Mouse (Mus musculus) T-helper 17 cell (primary cell): ENCODE data around the gene Flrt1.

Experiments
- in situ Hi-C, 2 experiments: fragments of 300-600 bp; cut with MboI, MseI; formaldehyde crosslinking; loops; 1 replicate in 1 of 2; 2 replicates in 1 of 2; pipeline ENCODE4 v1.15.1; 2025; ENCODE audit warnings: high pct_unique_total_duplicates in 2 of 2

The Flrt1 gene

DNA sequence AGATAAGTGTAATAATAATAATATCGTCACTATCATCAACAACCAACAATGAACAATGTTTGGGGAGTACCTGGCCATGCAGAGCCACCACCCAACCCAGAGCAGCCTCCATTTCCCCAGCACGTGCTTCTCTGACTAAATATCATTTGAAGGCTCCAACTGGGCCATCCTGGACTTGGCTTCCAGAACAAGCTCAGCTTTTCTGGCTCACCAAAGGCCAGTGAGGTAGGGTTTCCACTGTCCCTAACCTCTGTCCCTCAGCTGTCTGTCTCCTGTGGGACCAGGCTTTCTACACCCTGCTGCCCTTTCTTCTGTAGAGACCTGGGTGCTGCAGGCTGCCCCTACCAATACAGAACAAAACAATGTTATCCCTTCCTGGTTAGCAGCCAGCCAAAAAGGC lies 1.0 kb upstream of the Flrt1 start:
- in situ Hi-C loops, result loop anchor here in 1 of 2 experiments (5.0 kb wide), 1 partner anchor 924 kb away; the partner anchor contains the start of gene Majin

DNA sequence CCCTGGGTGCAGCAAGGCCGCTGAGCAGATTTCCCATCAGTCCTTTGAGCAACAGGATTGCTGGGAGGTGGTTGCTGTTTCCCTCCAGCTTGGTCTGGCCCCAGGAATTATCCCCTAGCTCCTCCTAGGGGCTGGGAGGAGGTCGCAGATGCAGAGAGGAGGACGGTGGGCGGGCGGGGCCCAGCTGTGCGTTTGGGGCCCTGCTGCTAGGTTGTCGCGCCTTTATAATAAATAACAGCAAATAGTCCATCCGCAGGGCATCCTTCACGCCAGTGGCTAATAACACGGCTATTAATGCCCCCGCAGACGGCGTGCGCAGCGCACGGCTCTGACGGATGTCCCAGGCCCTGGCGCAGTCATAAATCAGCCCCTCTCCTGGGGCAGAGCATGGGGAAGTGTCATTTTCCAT lies 1.5 kb downstream of the Flrt1 start:
- in situ Hi-C loops, result no loop called here

DNA sequence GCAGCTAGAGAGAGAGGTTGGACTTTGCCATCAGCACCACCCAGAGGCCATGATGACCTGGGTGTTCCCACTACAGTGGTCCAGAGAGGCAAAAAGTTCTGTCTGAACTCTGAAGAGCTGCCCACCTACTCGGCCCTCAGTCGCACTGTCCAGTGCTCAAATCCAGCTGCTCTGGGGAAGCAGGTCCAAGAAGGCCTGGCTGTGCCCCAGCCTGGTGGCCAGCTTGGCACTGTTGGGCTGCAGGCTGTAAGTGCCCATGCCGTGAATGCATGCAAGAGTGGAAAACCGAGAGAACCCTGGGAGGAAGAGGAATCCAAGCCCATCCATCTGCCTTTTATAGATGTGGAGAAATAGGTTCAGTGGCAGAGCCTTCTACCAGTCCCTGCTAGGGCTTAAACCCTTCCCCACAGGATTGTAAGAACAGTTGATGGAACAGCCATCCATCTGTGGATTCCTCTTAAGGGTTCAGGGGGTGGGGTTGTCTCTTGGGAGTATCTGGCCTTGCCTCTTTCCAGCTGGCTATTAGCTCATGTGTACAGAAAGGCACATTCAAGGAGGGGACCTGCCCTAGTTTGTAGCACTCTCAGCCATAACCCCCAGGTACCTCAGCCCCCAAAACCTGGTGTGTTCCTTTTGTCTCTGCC lies 2.1 kb downstream of the Flrt1 start:
- in situ Hi-C loops, result no loop called here

DNA sequence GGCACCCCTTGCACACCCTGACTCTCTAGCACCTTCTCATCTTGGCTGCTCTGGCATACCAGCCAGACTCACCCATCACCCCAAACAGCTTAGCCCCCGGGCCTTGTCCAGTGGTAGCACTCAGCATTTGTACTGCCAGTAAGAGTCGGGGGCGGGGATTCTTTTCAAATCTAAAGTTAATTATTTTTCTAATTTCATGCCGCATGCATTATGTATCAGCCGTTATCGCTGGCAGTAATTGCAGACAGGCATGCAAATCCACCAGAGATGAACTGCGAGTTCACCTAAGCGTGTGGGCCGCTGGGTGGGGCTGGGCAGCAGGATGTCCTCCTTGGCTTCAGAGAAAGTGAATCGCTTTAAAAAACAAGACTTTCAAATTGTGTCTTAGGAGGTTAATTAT lies 3.5 kb downstream of the Flrt1 start:
- in situ Hi-C loops, result no loop called here

DNA sequence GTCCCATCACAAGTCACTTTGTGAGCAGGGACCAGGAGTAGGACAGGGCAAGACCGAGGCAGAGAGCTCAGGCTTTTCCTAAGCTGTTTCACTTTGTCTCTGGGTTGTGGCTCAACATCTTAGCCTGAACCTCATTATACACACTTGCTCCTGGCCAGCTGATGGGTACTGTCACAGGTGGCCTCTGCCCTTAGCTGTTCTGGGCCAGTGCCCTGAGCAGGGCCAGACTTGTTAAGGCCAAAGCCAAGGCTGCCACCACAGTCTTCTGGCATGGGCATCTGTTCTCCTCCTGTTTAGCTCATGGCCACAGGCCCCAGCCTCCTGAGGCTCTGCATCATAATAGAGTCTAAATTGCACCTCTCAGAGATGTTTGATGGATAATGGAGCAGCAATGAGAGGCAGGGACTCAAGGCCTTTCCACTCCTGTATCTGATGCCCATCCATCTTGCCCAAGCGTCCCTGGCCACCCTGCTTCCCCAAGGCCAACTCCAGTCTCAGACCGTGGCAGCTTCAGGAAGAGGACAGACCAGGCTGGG lies 5.8 kb downstream of the Flrt1 start:
- in situ Hi-C loops, result loop anchor here in 1 of 2 experiments (25.0 kb wide), 1 partner anchor 412 kb away; no protein-coding TSS in a partner anchor

DNA sequence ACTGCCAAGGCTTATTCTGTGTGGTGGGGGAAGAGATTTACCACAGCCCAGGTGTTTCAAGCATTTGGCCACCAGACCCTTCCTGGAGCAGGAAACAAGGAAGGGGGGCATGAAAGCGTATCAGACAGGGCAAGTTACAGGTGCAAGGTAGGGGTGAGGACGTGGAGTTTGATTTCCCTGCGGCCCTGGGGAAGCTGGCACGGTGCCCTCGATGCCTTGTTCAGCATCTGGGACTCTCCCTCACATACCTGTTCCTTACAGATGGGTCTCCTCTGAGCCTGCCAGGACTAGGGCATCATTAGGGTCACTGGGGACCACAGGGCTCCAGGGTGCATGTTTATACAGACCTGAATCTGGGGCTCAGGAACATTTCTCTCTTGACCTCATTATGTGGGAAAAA lies 12.8 kb downstream of the Flrt1 start:
- in situ Hi-C loops, result loop anchor here in 1 of 2 experiments (25.0 kb wide), 1 partner anchor 405 kb away; no protein-coding TSS in a partner anchor

DNA sequence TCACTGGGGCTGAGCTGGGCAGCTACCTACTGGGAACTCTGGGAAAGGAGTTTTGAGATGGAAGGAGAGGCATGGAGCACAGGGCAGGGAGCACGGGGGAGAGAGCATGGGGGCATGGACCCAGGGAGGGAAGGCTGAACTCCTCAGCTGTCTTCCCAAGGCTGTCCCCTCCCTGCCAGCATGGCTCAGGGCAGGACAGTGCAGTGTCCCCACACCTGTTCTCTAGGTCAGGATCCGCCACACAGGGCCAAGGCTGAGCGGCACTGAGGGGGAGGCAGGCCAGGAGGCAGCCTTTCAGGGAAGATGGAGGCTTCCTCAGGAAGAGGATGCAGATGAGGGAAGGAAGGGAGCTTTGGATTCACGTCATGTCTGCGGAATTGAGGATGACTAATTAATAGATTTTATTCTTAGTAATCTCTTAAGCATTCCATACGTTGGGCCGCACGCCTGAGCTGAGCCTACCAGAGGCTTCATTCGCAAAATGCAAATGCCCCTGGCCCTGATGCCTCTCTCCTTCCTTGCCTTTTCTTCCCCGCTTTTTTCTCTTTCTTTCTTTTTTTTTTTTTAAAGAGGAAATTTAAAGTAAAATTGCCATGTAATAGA lies 14.0 kb downstream of the Flrt1 start:
- in situ Hi-C loops, result loop anchor here in 1 of 2 experiments (25.0 kb wide), 1 partner anchor 404 kb away; no protein-coding TSS in a partner anchor

DNA sequence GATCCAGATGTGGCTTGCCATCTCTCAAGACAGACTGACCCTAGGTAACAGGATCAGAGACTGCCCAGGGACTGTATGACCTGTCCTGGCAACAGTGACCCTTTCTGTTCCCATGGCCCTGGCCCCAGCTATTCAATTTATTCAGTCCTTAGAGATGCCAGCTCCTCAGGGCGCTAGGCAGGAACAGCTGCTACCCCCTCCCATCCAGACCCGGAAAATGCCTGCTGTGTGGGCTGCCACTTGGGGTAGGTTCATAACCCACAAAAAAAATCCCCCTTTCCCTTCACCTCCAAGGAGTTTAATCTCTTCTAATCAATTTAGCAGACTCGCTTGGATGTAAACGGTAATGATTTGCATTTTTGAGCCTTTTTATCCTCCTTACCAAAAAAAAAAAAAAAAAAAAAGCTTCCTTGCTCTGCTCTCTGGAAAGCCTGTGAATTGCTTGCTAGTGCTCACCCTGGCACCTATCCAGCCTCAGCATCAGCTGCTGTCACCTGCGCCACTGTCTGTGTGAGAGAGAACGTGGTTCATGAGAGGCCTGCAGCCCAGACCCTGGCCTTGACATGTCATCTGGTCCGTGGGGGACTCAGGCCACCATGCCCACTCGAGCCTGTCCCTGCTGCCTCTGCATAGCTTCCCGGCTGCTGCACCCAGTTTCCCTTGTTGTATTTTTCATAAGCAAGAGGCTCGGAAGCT lies 15.0 kb downstream of the Flrt1 start:
- in situ Hi-C loops, result loop anchor here in 1 of 2 experiments (25.0 kb wide), 1 partner anchor 403 kb away; no protein-coding TSS in a partner anchor

DNA sequence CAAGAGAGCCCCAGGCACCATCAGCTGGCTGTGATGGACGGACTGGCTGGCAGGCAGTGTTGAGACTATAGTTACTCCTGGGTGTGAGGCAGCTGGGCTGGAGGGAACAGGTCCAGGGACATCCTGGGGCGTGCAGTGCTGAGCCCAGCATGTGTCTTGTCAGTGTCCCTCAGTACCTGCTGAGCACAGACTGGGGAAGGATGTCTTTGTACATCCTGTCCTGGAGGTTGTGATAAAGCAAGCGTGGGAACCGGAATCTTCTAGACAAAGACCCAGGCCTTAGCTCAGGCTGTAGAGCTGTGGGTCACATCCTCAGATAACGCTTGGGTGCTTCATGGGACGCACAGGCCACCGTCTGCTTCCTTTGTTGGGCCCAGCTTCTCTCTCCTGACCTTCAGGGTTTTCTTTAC lies 15.7 kb downstream of the Flrt1 start:
- in situ Hi-C loops, result loop anchor here (5.0 to 25.0 kb wide), 3 partner anchors 42 to 515 kb away; partner anchors contain the start of gene Lgals12 (in 1 of the 2)

DNA sequence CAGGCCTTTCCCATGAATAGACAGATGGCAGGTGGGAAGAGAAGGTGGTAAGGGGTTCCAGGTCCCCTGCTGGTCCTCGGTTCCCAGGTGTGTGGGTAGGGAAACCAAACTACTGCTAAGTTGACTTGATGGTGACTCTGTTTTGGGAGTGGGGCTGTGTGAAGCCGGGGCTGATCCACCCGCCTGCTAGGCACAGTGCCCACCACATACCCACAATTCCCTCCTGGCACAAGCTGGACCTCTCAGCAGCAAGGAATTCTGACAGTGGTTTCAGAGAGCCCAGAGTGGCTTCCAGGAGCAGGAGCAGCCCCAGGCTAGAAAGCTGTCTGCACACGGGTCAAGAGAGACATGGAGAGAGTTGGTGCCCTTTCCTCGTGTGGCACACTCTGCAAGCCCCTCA lies 16.5 kb downstream of the Flrt1 start:
- in situ Hi-C loops, result loop anchor here (5.0 to 25.0 kb wide), 3 partner anchors 43 to 516 kb away; partner anchors contain the start of gene Lgals12 (in 1 of the 2)

DNA sequence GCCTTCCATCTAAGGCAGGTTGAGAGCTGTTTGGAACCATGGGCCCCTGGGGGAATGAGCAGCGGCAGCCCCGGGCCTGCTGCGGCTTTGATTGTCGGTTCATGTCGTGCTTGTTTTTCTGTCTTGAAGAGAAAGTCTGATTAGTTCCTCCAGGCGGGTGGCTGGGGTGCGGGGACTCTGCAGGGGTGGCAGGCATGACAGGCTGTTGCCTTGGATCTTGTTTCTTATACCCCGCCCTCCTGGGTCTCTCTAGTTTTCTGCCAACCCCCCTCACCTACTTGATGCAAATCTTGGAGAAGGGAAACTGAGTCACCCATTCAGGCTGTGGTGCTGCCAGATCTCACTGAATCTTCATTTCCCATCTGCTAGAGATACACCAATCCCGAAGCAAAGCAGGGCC lies 17.0 kb downstream of the Flrt1 start:
- in situ Hi-C loops, result loop anchor here (5.0 to 25.0 kb wide), 3 partner anchors 44 to 516 kb away; partner anchors contain the start of gene Lgals12 (in 1 of the 2)

DNA sequence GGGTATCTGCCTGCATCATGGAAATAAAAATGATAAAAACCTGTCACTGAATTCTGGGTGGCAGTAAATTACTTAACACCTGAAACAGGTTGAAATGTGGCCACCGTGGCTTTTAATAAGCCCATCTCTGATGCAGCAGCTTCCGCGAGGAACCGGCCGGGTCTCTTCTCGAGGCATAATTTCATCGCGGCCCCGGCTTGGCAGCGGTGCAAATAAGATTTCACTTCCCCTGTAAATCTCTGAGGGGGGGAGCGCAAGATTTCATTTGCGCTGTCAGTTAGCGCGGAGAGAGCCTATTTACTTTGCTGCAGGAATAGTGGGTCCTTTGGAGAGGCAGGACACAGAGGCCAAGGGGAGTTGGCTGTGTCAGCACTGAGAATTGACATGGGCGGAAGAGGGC lies 20.8 kb downstream of the Flrt1 start:
- in situ Hi-C loops, result loop anchor here (5.0 to 25.0 kb wide), 3 partner anchors 48 to 520 kb away; partner anchors contain the start of gene Lgals12 (in 1 of the 2)

DNA sequence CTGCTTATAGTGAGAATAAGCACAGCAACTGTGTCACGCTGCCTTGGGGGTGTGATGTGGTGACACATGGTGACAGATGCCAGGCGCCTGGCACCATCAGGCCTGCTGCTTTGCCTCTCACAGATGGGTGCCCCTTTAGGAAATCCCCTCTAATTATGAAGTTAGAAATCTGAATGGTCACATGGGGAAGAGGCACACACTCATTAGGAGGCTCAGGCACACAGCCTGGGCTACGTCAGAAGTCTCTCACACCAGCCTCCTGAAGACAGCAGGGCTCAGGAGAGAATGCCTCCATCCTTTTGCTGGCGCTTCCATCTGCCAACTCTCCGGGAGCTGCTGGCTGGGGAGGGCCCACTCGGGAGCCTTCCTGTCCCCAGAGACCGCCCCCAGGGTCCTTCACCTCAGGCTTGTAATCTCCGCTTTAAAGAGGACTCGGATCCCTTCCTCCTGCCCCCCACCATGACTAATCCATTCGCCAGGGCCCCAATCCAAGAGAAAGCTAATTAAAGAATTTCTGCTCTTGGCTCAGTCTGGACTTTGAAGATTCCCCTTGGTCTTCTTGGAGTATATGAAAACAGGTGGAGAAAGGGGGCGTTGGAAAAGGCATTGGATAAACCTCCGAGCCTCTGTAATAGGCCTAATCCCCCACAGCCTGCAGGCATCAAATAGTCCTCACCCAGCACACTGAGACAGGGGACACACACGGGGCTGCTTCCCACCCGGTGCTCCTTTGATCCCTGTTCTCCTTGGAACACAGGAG lies 22.3 kb downstream of the Flrt1 start:
- in situ Hi-C loops, result loop anchor here (10.0 to 25.0 kb wide), 2 partner anchors 396 to 522 kb away; partner anchors contain the start of gene Lgals12 (in 1 of the 2)

DNA sequence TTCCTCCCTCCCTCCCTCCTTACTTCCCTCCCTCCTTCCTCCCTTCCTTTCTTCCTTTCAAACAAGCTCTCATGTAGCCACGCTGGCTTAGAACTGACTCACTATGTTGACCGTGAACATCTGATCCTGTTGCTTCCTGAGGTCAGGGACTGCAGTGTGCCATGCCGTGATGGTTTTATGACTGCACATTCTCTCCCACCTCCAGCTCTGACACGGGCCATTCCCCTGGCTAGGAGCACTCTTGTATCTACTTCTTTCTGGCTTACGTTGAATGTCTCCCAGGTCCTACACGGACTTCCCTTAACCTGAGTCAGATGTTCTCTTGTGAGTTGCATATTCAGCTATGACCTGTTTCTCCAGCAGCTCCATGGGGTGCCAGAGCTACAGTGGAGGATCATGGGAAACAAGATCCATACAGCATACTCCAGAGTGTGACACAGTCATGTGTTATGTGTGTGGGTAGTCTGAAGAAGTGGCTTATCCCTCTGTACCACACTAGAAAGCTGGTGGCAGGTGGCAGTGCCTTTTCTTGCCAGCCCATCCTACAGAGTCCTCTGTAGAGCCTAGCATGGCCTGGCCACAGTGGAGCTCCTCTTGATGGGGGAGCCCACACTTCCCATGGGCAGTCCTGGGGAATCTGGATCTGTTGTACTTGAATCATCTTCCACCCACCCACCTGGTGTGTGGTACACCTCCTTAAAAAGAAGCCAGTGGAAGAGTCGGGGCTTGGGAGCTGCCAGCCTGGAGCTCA lies 23.8 kb downstream of the Flrt1 start:
- in situ Hi-C loops, result loop anchor here (10.0 to 25.0 kb wide), 2 partner anchors 394 to 523 kb away; partner anchors contain the start of gene Lgals12 (in 1 of the 2)

DNA sequence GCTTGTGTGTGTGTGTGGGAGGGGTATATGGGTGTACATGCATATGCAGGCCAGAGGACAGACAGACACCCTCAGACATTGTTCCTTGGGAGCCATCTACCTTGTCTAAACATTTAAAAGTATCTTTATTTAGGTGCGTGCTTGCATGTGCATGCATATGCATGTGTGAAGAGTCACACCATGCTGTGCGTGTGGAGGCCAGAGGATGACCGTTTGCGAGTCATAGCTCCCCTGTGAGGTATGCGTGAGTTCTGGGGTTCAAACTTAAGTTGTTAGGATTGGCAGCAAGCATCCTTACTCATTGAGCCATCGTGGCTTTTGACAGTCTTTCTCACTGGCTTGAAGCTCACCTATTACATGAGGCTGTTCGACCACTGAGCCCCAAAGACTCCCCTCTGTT lies 27.3 kb downstream of the Flrt1 start:
- in situ Hi-C loops, result loop anchor here in 1 of 2 experiments (25.0 kb wide), 1 partner anchor 391 kb away; no protein-coding TSS in a partner anchor

DNA sequence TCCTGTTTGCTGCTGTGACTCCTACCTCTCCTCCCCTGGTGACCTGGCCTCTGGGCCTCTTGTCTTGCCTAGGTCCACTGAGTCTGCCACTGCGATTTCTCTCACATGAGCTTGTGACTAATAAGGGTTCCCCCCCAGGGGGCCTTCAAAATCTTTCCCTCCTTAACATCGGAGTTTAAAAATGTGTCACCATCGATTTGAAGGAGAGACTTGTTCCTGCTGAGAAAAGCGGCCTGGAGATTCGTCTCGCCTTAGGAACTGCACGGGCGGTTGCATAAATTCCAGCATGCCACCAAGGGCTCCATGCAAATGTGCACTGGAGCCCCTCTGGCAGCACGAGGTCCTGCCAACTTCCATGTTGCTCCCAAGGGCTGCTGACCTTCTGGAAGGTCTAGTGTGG lies 27.9 kb downstream of the Flrt1 start:
- in situ Hi-C loops, result loop anchor here in 1 of 2 experiments (25.0 kb wide), 1 partner anchor 390 kb away; no protein-coding TSS in a partner anchor

DNA sequence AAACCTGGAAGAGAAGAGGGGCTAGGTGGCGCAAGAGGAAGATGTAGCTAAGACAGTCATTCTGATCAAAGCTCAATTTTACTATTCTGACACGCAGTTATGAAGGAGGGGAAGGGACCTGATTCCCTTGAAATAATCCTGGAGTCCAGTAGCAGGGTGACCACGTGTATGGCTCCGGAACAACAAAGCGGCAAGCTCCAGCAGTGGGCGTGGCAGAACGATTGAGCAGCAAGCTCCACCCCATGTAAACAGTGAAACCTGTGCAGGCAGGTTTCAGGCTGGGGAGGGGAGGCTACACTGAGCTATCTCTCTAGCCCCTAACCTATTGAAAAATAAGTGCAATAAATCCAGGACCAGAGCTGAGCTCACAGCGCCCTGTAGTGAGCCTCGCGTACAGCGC lies 30.2 kb downstream of the Flrt1 start:
- in situ Hi-C loops, result loop anchor here in 1 of 2 experiments (25.0 kb wide), 1 partner anchor 388 kb away; no protein-coding TSS in a partner anchor

DNA sequence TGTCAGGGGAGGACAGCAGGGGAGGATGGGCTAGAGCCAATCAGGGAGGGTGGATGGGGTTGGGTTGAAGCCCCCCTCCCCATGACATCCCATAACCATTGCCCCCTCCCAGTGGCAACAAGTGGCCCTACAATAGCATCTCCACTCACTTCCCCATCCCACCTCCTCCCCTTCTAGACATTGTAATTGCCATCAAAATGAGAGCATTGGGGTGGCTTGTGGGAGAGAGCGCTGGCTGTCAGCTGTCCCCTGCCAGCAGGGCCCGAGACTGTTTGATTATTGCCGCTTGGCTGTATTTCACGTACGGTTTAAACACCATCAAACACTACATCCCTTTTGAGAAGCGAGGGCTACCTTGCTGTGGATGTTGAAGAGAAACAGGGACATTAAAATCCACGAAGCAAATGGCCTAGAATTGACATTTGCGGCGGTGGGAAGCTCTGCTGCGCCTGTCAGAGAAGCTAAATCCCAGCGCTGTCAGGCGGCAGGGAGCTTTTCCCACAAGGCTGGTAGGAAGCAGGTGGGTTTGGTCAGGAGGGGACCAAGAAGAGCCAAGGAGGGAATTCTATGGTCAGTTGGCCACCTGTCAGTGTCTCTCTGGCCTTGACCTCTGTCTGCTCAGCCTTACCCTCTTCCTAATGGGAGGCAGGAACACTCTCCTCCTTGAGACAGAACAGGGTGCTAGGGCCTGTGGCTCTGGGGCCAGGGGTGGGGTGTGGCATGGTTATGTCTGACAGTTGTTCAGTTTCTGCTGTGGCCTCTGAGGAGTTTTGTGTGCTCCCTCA lies 31.3 kb downstream of the Flrt1 start:
- in situ Hi-C loops, result no loop called here

DNA sequence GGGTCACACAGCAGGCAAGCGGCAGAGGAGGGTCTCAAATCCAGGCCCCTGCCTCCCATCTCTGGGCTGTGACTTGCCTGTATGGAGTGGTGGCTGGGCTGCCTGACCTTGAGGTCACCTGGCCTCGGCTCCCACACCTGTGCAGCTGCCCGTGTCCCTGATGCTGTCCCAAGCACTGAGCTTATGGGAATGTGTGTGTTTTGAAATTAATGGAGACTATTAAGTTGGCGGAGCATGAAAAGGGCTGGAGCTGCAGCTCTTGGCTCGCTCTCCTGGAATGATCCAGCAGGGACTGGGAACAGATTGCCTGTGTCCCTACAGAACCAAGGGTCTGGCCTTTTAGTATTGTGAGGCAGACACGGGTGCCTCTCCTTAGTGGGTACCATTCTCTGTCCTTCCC lies 33.3 kb downstream of the Flrt1 start:
- in situ Hi-C loops, result no loop called here
